Mouse (Mus musculus) brain, embryonic 14.5 days (tissue): ENCODE measurements at regions not wholly inside any gene's neighbourhood (a gene's known extent, or its start where the extent isn't known, plus 50 kb on each side); places are given as distances from the start of the nearest gene placed in this dataset.

ENCODE experiments used
- DNase-seq: peaks from one replicate; pipeline ENCODE4 v3.0.0-alpha.2; 2011; ENCODE audit warnings: low read depth
- CTCF ChIP-seq: fragments of 200-500 bp; IDR thresholded peaks from 2 replicates; pipeline ENCODE4 v1.5.1; 2012; ENCODE audit warnings: inconsistent platforms, mild to moderate bottlenecking, moderate library complexity, borderline replicate concordance; ENCODE audit not compliant: insufficient read depth, insufficient read length; ENCODE audit errors: extremely low read depth
- POLR2A ChIP-seq: fragments of 200-500 bp; IDR thresholded peaks from 2 replicates; pipeline ENCODE4 v1.6.1; 2012; ENCODE audit warnings: mild to moderate bottlenecking, inconsistent platforms, borderline replicate concordance; ENCODE audit not compliant: poor library complexity, insufficient read depth, insufficient read length, severe bottlenecking; ENCODE audit errors: extremely low read depth

DNA sequence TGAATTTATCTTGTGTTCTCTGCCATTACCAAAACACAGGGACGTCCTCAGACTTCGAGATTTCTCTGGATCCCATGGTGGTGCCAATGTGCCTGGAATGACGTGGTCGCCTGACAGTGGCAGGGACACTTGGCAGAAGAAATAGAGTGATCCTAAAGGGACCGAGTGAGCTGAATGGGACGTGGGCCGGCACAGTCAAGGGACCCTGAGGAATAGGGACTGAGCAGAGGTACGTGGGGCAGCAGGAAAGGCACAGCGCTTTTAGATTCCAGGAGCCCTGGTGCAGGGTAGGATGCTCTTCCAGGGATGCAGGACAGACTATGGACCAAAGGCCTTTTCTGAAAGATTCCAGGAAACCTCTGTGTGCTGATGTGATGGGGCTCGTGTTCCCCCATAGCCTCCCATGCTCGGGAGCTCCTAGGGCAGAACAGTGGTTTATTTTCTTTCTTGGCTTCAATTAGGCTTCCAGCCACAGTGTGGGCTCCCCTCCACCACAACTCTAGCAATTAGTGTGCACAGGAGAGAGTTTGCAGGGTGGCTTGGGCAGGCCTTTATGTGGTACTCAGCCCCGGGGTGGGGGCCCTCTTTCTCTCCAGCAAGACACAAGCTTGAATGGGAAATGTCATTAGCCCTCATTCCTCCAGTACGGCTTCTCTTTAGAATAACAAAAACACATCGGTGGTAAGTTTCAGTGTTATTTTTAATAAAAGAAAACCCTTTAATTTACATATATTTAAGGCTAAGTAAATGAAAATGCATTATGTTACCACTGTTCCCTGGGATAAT is 143.0 kb upstream of the A230072I06Rik start:
- DNase-seq: peak; percentile 96

DNA sequence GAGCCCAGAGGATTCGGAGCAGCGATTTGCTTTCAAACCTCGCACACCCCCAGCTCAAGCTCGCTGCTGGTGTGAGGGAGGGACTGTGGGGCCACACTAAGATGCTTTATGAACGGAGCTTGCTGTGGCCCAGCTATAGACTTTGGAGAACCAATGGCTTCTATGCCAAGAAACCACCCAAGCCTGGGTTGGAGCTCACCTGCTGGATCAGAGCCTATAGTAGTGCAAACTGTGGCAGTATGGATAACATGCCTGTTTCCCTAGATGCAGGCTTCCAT is 142.5 kb upstream of the A230072I06Rik start:
- no peak for TF ChIP-seq CTCF
- TF ChIP-seq POLR2A: no peak
- no peak for DNase-seq

More for the DNA sequence above, 143.0 kb upstream of the A230072I06Rik start:
- TF ChIP-seq POLR2A (no peak), CTCF (no peak)

GRCm38 (mm10) chr8:12137496-12137895 is 141.1 kb upstream of the A230072I06Rik start:
- no peak for DNase-seq
- TF ChIP-seq CTCF (no peak), POLR2A (no peak)

- TF ChIP-seq CTCF: no peak
- TF ChIP-seq POLR2A: no peak
- peak; percentile 90 for DNase-seq
Measured at GRCm38 (mm10) chr8:12137913-12138312, 140.7 kb upstream of the A230072I06Rik start.

- TF ChIP-seq CTCF (no peak), POLR2A (no peak)
- peak; percentile 91 for DNase-seq
Measured at GRCm38 (mm10) chr8:12151679-12152078, 126.9 kb upstream of the A230072I06Rik start.

DNA sequence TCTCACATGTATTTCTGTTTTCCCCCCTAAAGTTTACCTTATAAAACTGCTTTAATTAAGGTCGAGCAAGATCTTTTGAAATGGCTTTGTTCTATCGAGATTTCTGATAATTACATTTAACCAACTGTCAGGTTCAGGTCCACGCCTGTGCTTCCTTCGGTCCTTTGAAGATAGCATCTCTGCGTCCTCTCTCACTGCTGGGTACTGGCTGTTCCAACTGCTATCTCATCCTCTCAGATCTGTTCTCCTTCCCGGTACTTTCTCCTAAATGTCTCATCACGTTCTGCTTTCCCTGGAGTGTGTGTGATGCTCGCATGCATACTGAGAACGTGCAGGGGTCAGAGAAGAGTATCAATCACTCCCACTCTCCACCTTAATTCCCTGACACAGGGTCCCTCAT is 125.8 kb upstream of the A230072I06Rik start:
- TF ChIP-seq POLR2A (no peak), CTCF (no peak)
- no peak for DNase-seq

GRCm38 (mm10) chr8:12156893-12157292 is 121.7 kb upstream of the A230072I06Rik start:
- TF ChIP-seq CTCF: no peak
- TF ChIP-seq POLR2A: no peak
- DNase-seq: no peak

GRCm38 (mm10) chr8:12158188-12158587 is 120.4 kb upstream of the A230072I06Rik start:
- TF ChIP-seq POLR2A (no peak), CTCF (no peak)
- no peak for DNase-seq

DNA sequence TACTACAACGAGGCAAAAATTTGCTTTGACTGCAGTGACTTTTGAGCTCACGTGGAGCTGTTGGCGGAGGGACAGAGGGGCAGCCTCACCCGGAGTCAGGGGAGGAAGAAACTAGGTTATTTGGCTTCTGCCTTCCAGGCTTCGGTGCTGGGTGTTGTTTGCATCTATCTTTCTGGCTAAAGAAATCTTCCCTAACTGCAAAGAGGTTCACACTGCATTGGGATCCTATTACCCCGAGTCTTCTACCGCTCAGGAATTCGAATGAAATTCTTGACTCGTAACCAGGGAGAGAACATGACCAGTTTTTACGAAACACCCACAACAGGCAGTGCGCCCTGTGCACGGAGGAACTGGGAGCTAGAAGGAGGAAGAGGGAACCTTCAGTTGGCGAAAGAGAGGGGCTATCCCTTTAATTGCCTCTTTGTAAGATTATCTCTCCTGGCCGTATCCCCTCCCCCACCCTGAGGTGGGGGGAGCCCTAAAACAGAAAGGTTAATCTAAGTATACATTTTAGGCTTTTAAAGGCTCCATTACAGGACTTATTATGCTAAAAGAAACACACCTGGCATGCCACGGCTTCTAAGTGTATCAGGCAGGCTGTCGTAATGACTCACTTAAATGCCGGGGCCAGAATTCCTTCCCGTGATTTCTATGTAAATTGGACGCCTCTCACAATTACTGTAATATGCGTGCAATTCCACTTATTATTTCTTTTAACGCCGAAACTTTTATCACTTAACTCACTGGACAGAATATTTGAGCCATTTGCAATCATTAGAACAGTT is 115.5 kb upstream of the A230072I06Rik start:
- TF ChIP-seq CTCF (no peak), POLR2A (no peak)
- DNase-seq: peak; percentile 67

GRCm38 (mm10) chr8:12165487-12166152 is 113.0 kb upstream of the A230072I06Rik start:
- TF ChIP-seq CTCF (no peak), POLR2A (no peak)
- peak; percentile 92 for DNase-seq

- DNase-seq: peak; percentile 60
- TF ChIP-seq POLR2A (no peak), CTCF (no peak)
Measured at GRCm38 (mm10) chr8:12171788-12172187, 106.8 kb upstream of the A230072I06Rik start.
